Mouse (Mus musculus): ENCODE data around the gene Klrb1b. TPM values are rescaled to one million over a fixed set of nuclear protein-coding genes. Genes with fewer than 3 reads are reported as not detected.
A peak's percentile ranks its signal among the peaks of the same experiment; 100 is the strongest.

Gene Klrb1b
- 0.20 and 1.1 TPM in 2 replicates for total RNA-seq (2017)

GRCm38 (mm10) chr6:128826132-128826531 lies at the start of gene Klrb1b, which contains the start of gene Gm44511:
TSS of gene Klrb1b (minus strand) at chr6:128826331.
TSS of gene Gm44511 (minus strand) at chr6:128826315.
- no peak for ATAC-seq (replicated peaks in 1 of 2; ENCODE audit: insufficient read depth in 1 of 2, low FRiP score in 2 of 2, low TSS enrichment in 1 of 2, low read depth in 1 of 2, poor library complexity in 2 of 2, severe bottlenecking in 2 of 2)

GRCm38 (mm10) chr6:128871910-128872610 lies 45.9 kb upstream of the Klrb1b start:
- ATAC-seq (replicated peaks in 1 of 2; ENCODE audit: insufficient read depth in 1 of 2, low FRiP score in 2 of 2, low TSS enrichment in 1 of 2, low read depth in 1 of 2, poor library complexity in 2 of 2, severe bottlenecking in 2 of 2) = no peak

- ATAC-seq (replicated peaks in 1 of 2; ENCODE audit: insufficient read depth in 1 of 2, low FRiP score in 2 of 2, low TSS enrichment in 1 of 2, low read depth in 1 of 2, poor library complexity in 2 of 2, severe bottlenecking in 2 of 2) = no peak
These were observed 42.7 kb upstream of the Klrb1b start for GRCm38 (mm10) chr6:128868861-128869260.

- ATAC-seq (replicated peaks in 1 of 2; ENCODE audit: insufficient read depth in 1 of 2, low FRiP score in 2 of 2, low TSS enrichment in 1 of 2, low read depth in 1 of 2, poor library complexity in 2 of 2, severe bottlenecking in 2 of 2) = no peak
These were observed 31.8 kb upstream of the Klrb1b start for GRCm38 (mm10) chr6:128857976-128858375.

- peak; percentile 88 to 94 for ATAC-seq (replicated peaks in 1 of 2; ENCODE audit: insufficient read depth in 1 of 2, low FRiP score in 2 of 2, low TSS enrichment in 1 of 2, low read depth in 1 of 2, poor library complexity in 2 of 2, severe bottlenecking in 2 of 2)
These were observed 30.1 kb upstream of the Klrb1b start for GRCm38 (mm10) chr6:128856250-128856649.

- ATAC-seq (replicated peaks in 1 of 2; ENCODE audit: insufficient read depth in 1 of 2, low FRiP score in 2 of 2, low TSS enrichment in 1 of 2, low read depth in 1 of 2, poor library complexity in 2 of 2, severe bottlenecking in 2 of 2) = no peak
These were observed 29.3 kb upstream of the Klrb1b start for GRCm38 (mm10) chr6:128855477-128855876.

- ATAC-seq (replicated peaks in 1 of 2; ENCODE audit: insufficient read depth in 1 of 2, low FRiP score in 2 of 2, low TSS enrichment in 1 of 2, low read depth in 1 of 2, poor library complexity in 2 of 2, severe bottlenecking in 2 of 2) = no peak
These were observed 28.8 kb upstream of the Klrb1b start for GRCm38 (mm10) chr6:128854895-128855294.

- ATAC-seq (replicated peaks in 1 of 2; ENCODE audit: insufficient read depth in 1 of 2, low FRiP score in 2 of 2, low TSS enrichment in 1 of 2, low read depth in 1 of 2, poor library complexity in 2 of 2, severe bottlenecking in 2 of 2) = peak; percentile 29 to 66
These were observed 28.1 kb upstream of the Klrb1b start for GRCm38 (mm10) chr6:128854024-128854820.

- no peak for ATAC-seq (replicated peaks in 1 of 2; ENCODE audit: insufficient read depth in 1 of 2, low FRiP score in 2 of 2, low TSS enrichment in 1 of 2, low read depth in 1 of 2, poor library complexity in 2 of 2, severe bottlenecking in 2 of 2)
These were observed 26.6 kb upstream of the Klrb1b start for GRCm38 (mm10) chr6:128852766-128853165.

- ATAC-seq (replicated peaks in 1 of 2; ENCODE audit: insufficient read depth in 1 of 2, low FRiP score in 2 of 2, low TSS enrichment in 1 of 2, low read depth in 1 of 2, poor library complexity in 2 of 2, severe bottlenecking in 2 of 2) = no peak
These were observed 25.0 kb upstream of the Klrb1b start for GRCm38 (mm10) chr6:128851151-128851550.

- no peak for ATAC-seq (replicated peaks in 1 of 2; ENCODE audit: insufficient read depth in 1 of 2, low FRiP score in 2 of 2, low TSS enrichment in 1 of 2, low read depth in 1 of 2, poor library complexity in 2 of 2, severe bottlenecking in 2 of 2)
These were observed 24.5 kb upstream of the Klrb1b start for GRCm38 (mm10) chr6:128850671-128851070.

GRCm38 (mm10) chr6:128849902-128850301 lies 23.8 kb upstream of the Klrb1b start:
- peak in 1 of 2 experiments; percentile 43; a peak in 1 of 4 replicates for ATAC-seq (replicated peaks in 1 of 2; ENCODE audit: insufficient read depth in 1 of 2, low FRiP score in 2 of 2, low TSS enrichment in 1 of 2, low read depth in 1 of 2, poor library complexity in 2 of 2, severe bottlenecking in 2 of 2)

GRCm38 (mm10) chr6:128847401-128847800 lies 21.3 kb upstream of the Klrb1b start:
- ATAC-seq (replicated peaks in 1 of 2; ENCODE audit: insufficient read depth in 1 of 2, low FRiP score in 2 of 2, low TSS enrichment in 1 of 2, low read depth in 1 of 2, poor library complexity in 2 of 2, severe bottlenecking in 2 of 2) = no peak

- no peak for ATAC-seq (replicated peaks in 1 of 2; ENCODE audit: insufficient read depth in 1 of 2, low FRiP score in 2 of 2, low TSS enrichment in 1 of 2, low read depth in 1 of 2, poor library complexity in 2 of 2, severe bottlenecking in 2 of 2)
These were observed 19.9 kb upstream of the Klrb1b start for GRCm38 (mm10) chr6:128845998-128846542.

GRCm38 (mm10) chr6:128845319-128845979 lies 19.3 kb upstream of the Klrb1b start:
- peak; percentile 68 to 72 for ATAC-seq (replicated peaks in 1 of 2; ENCODE audit: insufficient read depth in 1 of 2, low FRiP score in 2 of 2, low TSS enrichment in 1 of 2, low read depth in 1 of 2, poor library complexity in 2 of 2, severe bottlenecking in 2 of 2)

- ATAC-seq (replicated peaks in 1 of 2; ENCODE audit: insufficient read depth in 1 of 2, low FRiP score in 2 of 2, low TSS enrichment in 1 of 2, low read depth in 1 of 2, poor library complexity in 2 of 2, severe bottlenecking in 2 of 2) = no peak
These were observed 18.5 kb upstream of the Klrb1b start for GRCm38 (mm10) chr6:128844586-128845080.

GRCm38 (mm10) chr6:128844131-128844530 lies 18.0 kb upstream of the Klrb1b start:
- no peak for ATAC-seq (replicated peaks in 1 of 2; ENCODE audit: insufficient read depth in 1 of 2, low FRiP score in 2 of 2, low TSS enrichment in 1 of 2, low read depth in 1 of 2, poor library complexity in 2 of 2, severe bottlenecking in 2 of 2)

All from hematopoietic stem cell, adult 5-6 weeks (primary cell).